Mouse (Mus musculus): ENCODE results near the gene Hexim1. TPM values are rescaled to one million over a fixed set of nuclear protein-coding genes. Genes with fewer than 3 reads are reported as not detected.

The Hexim1 gene
- polyA plus RNA-seq (2016; fragmentation: Nextera tagmentation; extraction: Ambion mirVana) = 3.8 and 4.0 TPM in 2 replicates

- peaks cover 29% of the 10 kb centered on the region for H3K27me3 ChIP-seq
- peaks cover 39% of the 10 kb centered on the region for H3K4me1 ChIP-seq
- H3K27ac ChIP-seq = peak within 1 kb of the TSS; percentile 89
- H3K4me3 ChIP-seq = peak within 1 kb of the TSS; percentile 59
- ATAC-seq (ENCODE audit: low FRiP score) = peak; percentile 94
- H3K4me2 ChIP-seq (replicated peaks) = peak within 1 kb of the TSS; percentile 80
- H3K36me3 ChIP-seq = no peaks in the 10 kb centered on the region
- H3K9ac ChIP-seq = peak within 1 kb of the TSS; percentile 75
- H3K9me3 ChIP-seq (replicated peaks) = no peaks in the 10 kb centered on the region
- under 1% methylated on average over 53 of the region's 53 CpGs for WGBS
Measured at GRCm38 (mm10) chr11:103116008-103116818, at the start of gene Hexim1. Gene Hexim1, plus strand, starts transcription at chr11:103116231.

- no peak overlapping the region for H3K9ac ChIP-seq
- ATAC-seq (ENCODE audit: low FRiP score) = no peak
- peaks cover 72% of the 10 kb centered on the region for H3K36me3 ChIP-seq
- no peaks in the 10 kb centered on the region for H3K4me1 ChIP-seq
- H3K9me3 ChIP-seq (replicated peaks) = no peaks in the 10 kb centered on the region
- H3K4me2 ChIP-seq (replicated peaks) = no peak overlapping the region
- no peak overlapping the region for H3K4me3 ChIP-seq
- H3K27me3 ChIP-seq = no peaks in the 10 kb centered on the region
- no peak overlapping the region for H3K27ac ChIP-seq
- 95% methylated on average over 6 of the region's 6 CpGs for WGBS
Measured at GRCm38 (mm10) chr11:103067051-103067361, 49.0 kb upstream of the Hexim1 start.

- Histone ChIP-seq H3K27ac (no peak overlapping the region), H3K9ac (no peak overlapping the region), H3K4me1 (no peaks in the 10 kb centered on the region), H3K27me3 (no peaks in the 10 kb centered on the region), H3K36me3 (peaks cover 68% of the 10 kb centered on the region), H3K4me3 (no peak overlapping the region), H3K4me2 (replicated peaks) (no peak overlapping the region), H3K9me3 (replicated peaks) (no peaks in the 10 kb centered on the region)
- 81% methylated on average over 8 of the region's 8 CpGs for WGBS
- no peak for ATAC-seq (ENCODE audit: low FRiP score)
Measured at GRCm38 (mm10) chr11:103067457-103068001, 48.5 kb upstream of the Hexim1 start.

GRCm38 (mm10) chr11:103068272-103068671 lies 47.8 kb upstream of the Hexim1 start:
- ATAC-seq (ENCODE audit: low FRiP score) = no peak
- H3K9ac ChIP-seq = no peak overlapping the region
- no peak overlapping the region for H3K4me2 ChIP-seq (replicated peaks)
- no peak overlapping the region for H3K4me3 ChIP-seq
- H3K27me3 ChIP-seq = no peaks in the 10 kb centered on the region
- H3K9me3 ChIP-seq (replicated peaks) = no peaks in the 10 kb centered on the region
- no peaks in the 10 kb centered on the region for H3K4me1 ChIP-seq
- WGBS = 91% methylated on average over 4 of the region's 4 CpGs
- no peak overlapping the region for H3K27ac ChIP-seq
- H3K36me3 ChIP-seq = peaks cover 63% of the 10 kb centered on the region

GRCm38 (mm10) chr11:103068884-103069283 lies 47.1 kb upstream of the Hexim1 start:
- H3K9ac ChIP-seq = no peak overlapping the region
- no peak overlapping the region for H3K4me2 ChIP-seq (replicated peaks)
- peaks cover 56% of the 10 kb centered on the region for H3K36me3 ChIP-seq
- H3K4me1 ChIP-seq = no peaks in the 10 kb centered on the region
- no peaks in the 10 kb centered on the region for H3K27me3 ChIP-seq
- 92% methylated on average over 11 of the region's 11 CpGs for WGBS
- no peak for ATAC-seq (ENCODE audit: low FRiP score)
- no peak overlapping the region for H3K27ac ChIP-seq
- no peaks in the 10 kb centered on the region for H3K9me3 ChIP-seq (replicated peaks)
- no peak overlapping the region for H3K4me3 ChIP-seq

- Histone ChIP-seq H3K27me3 (no peaks in the 10 kb centered on the region), H3K36me3 (peaks cover 48% of the 10 kb centered on the region), H3K4me2 (replicated peaks) (no peak overlapping the region), H3K9ac (no peak overlapping the region), H3K9me3 (replicated peaks) (no peaks in the 10 kb centered on the region), H3K4me1 (peaks cover 6% of the 10 kb centered on the region; the same call in 1 of the 2 replicates), H3K4me3 (no peak overlapping the region), H3K27ac (no peak overlapping the region)
- 100% methylated on average over 2 of the region's 2 CpGs for WGBS
- no peak for ATAC-seq (ENCODE audit: low FRiP score)
Measured at GRCm38 (mm10) chr11:103069731-103070130, 46.3 kb upstream of the Hexim1 start.

- no peaks in the 10 kb centered on the region for H3K27me3 ChIP-seq
- H3K9me3 ChIP-seq (replicated peaks) = no peaks in the 10 kb centered on the region
- ATAC-seq (ENCODE audit: low FRiP score) = no peak
- H3K4me3 ChIP-seq = no peak overlapping the region
- H3K4me1 ChIP-seq = peaks cover 9% of the 10 kb centered on the region; the same call in 1 of the 2 replicates
- H3K27ac ChIP-seq = no peak overlapping the region
- H3K36me3 ChIP-seq = peaks cover 43% of the 10 kb centered on the region
- no peak overlapping the region for H3K4me2 ChIP-seq (replicated peaks)
- no peak overlapping the region for H3K9ac ChIP-seq
- 90% methylated on average over 10 of the region's 10 CpGs for WGBS
Measured at GRCm38 (mm10) chr11:103070322-103070880, 45.6 kb upstream of the Hexim1 start.

- no peak overlapping the region for H3K4me2 ChIP-seq (replicated peaks)
- H3K9ac ChIP-seq = no peak overlapping the region
- 88% methylated on average over 7 of the region's 7 CpGs for WGBS
- no peaks in the 10 kb centered on the region for H3K9me3 ChIP-seq (replicated peaks)
- peaks cover 6% of the 10 kb centered on the region; the same call in 1 of the 2 replicates for H3K27me3 ChIP-seq
- H3K27ac ChIP-seq = no peak overlapping the region
- no peak overlapping the region for H3K4me3 ChIP-seq
- H3K4me1 ChIP-seq = peaks cover 9% of the 10 kb centered on the region; the same call in 1 of the 2 replicates
- H3K36me3 ChIP-seq = peaks cover 10% of the 10 kb centered on the region
- no peak for ATAC-seq (ENCODE audit: low FRiP score)
Measured at GRCm38 (mm10) chr11:103073671-103074070, 42.4 kb upstream of the Hexim1 start.

GRCm38 (mm10) chr11:103074121-103074650 lies 41.8 kb upstream of the Hexim1 start:
- Histone ChIP-seq H3K4me2 (replicated peaks) (no peak overlapping the region), H3K27me3 (peaks cover 11% of the 10 kb centered on the region), H3K9ac (no peak overlapping the region), H3K27ac (no peak overlapping the region), H3K4me3 (no peak overlapping the region), H3K4me1 (peaks cover 9% of the 10 kb centered on the region; the same call in 1 of the 2 replicates), H3K9me3 (replicated peaks) (no peaks in the 10 kb centered on the region), H3K36me3 (peaks cover 5% of the 10 kb centered on the region; the same call in 1 of the 2 replicates)
- ATAC-seq (ENCODE audit: low FRiP score) = no peak
- 56% methylated on average over 10 of the region's 10 CpGs for WGBS

- no peak overlapping the region for H3K4me2 ChIP-seq (replicated peaks)
- H3K9ac ChIP-seq = no peak overlapping the region
- no peaks in the 10 kb centered on the region for H3K36me3 ChIP-seq
- no peaks in the 10 kb centered on the region for H3K9me3 ChIP-seq (replicated peaks)
- H3K4me1 ChIP-seq = peaks cover 9% of the 10 kb centered on the region
- H3K4me3 ChIP-seq = no peak overlapping the region
- peaks cover 18% of the 10 kb centered on the region for H3K27me3 ChIP-seq
- no peak for ATAC-seq (ENCODE audit: low FRiP score)
- H3K27ac ChIP-seq = no peak overlapping the region
- 27% methylated on average over 10 of the region's 10 CpGs for WGBS
Measured at GRCm38 (mm10) chr11:103074796-103075323, 41.2 kb upstream of the Hexim1 start.

- peaks cover 20% of the 10 kb centered on the region for H3K4me1 ChIP-seq
- 91% methylated on average over 7 of the region's 7 CpGs for WGBS
- H3K4me3 ChIP-seq = no peak overlapping the region
- no peak overlapping the region for H3K9ac ChIP-seq
- ATAC-seq (ENCODE audit: low FRiP score) = no peak
- H3K27me3 ChIP-seq = peaks cover 29% of the 10 kb centered on the region
- no peaks in the 10 kb centered on the region for H3K9me3 ChIP-seq (replicated peaks)
- no peaks in the 10 kb centered on the region for H3K36me3 ChIP-seq
- H3K27ac ChIP-seq = no peak overlapping the region
- no peak overlapping the region for H3K4me2 ChIP-seq (replicated peaks)
Measured at GRCm38 (mm10) chr11:103076010-103076409, 40.0 kb upstream of the Hexim1 start.

GRCm38 (mm10) chr11:103076581-103076980 lies 39.5 kb upstream of the Hexim1 start:
- ATAC-seq (ENCODE audit: low FRiP score) = no peak
- H3K36me3 ChIP-seq = no peaks in the 10 kb centered on the region
- peaks cover 35% of the 10 kb centered on the region for H3K27me3 ChIP-seq
- H3K4me1 ChIP-seq = peaks cover 20% of the 10 kb centered on the region
- H3K4me2 ChIP-seq (replicated peaks) = no peak overlapping the region
- no peak overlapping the region for H3K4me3 ChIP-seq
- H3K27ac ChIP-seq = no peak overlapping the region
- WGBS = 80% methylated on average over 8 of the region's 8 CpGs
- no peaks in the 10 kb centered on the region for H3K9me3 ChIP-seq (replicated peaks)
- H3K9ac ChIP-seq = no peak overlapping the region

Measured in hindbrain, embryonic 12.5 days (tissue).